Mouse (Mus musculus) myocyte (in vitro differentiated cells): ENCODE results near the gene Cenpm.

Experiments used
- MAX ChIP-seq: IDR thresholded peaks from one replicate; pipeline ENCODE4 v1.6.1; 2011; ENCODE audit warnings: low read depth, mild to moderate bottlenecking, control low read depth
- MYOD1 ChIP-seq, 3 experiments: IDR thresholded peaks; one replicate each; pipeline ENCODE4 v1.6.1; 2011; ENCODE audit warnings: control low read depth in 2 of 3, low read depth in 2 of 3, mild to moderate bottlenecking in 2 of 3, moderate library complexity in 1 of 3; ENCODE audit not compliant: insufficient read length in 2 of 3, control insufficient read depth in 1 of 3
- MYOG ChIP-seq, 3 experiments: IDR thresholded peaks; one replicate each; pipeline ENCODE4 v1.6.1; 2011; ENCODE audit warnings: control low read depth in 2 of 3, low read depth in 2 of 3, mild to moderate bottlenecking in 2 of 3; ENCODE audit not compliant: insufficient read length in 2 of 3, control insufficient read depth in 1 of 3, insufficient read depth in 1 of 3
- POLR2A ChIP-seq: IDR thresholded peaks from one replicate; pipeline ENCODE4 v1.6.1; 2011; ENCODE audit warnings: low read depth, mild to moderate bottlenecking, control low read depth, moderate library complexity; ENCODE audit not compliant: insufficient read length
- POLR2AphosphoS2 ChIP-seq: IDR thresholded peaks from one replicate; pipeline ENCODE4 v1.6.1; 2011; ENCODE audit warnings: low read depth, control low read depth; ENCODE audit not compliant: insufficient read length
- SRF ChIP-seq: IDR thresholded peaks from one replicate; pipeline ENCODE4 v1.6.1; 2011; ENCODE audit warnings: low read depth; ENCODE audit not compliant: control insufficient read depth, insufficient read length
- TCF12 ChIP-seq: IDR thresholded peaks from one replicate; pipeline ENCODE4 v1.6.1; 2011; ENCODE audit warnings: mild to moderate bottlenecking, control low read depth; ENCODE audit not compliant: poor library complexity, insufficient read depth, severe bottlenecking
- TCF3 ChIP-seq: IDR thresholded peaks from one replicate; pipeline ENCODE4 v1.6.1; 2011; ENCODE audit warnings: low read depth, control low read depth; ENCODE audit not compliant: insufficient read length
- USF1 ChIP-seq: IDR thresholded peaks from one replicate; pipeline ENCODE4 v1.6.1; 2011; ENCODE audit warnings: low read depth, mild to moderate bottlenecking, control low read depth, moderate library complexity

- no peak for TF ChIP-seq USF1
- no peak for TF ChIP-seq POLR2A
- no peak for TF ChIP-seq POLR2AphosphoS2
- no peak for TF ChIP-seq TCF12
- no peak for TF ChIP-seq MYOG (IDR thresholded peaks at IDR 0.05; ENCODE audit: control insufficient read depth in 1 of 3, insufficient read depth in 1 of 3, insufficient read length in 2 of 3, low read depth in 2 of 3)
- no peak for TF ChIP-seq TCF3
- no peak for TF ChIP-seq SRF
- no peak for TF ChIP-seq MAX
- no peak for TF ChIP-seq MYOD1 (IDR thresholded peaks at IDR 0.05; ENCODE audit: control insufficient read depth in 1 of 3, insufficient read length in 2 of 3, low read depth in 2 of 3)
Measured at GRCm38 (mm10) chr15:82277591-82277990, 33.0 kb upstream of the Cenpm start.
